Mouse (Mus musculus) kidney, embryonic 16.5 days (tissue): ENCODE results near the gene Cd34. TPM values are rescaled to one million over a fixed set of nuclear protein-coding genes. Genes with fewer than 3 reads are reported as not detected.

Experiments used
- ATAC-seq: fragments of 200-750 bp; cut with Nextera tagmentation; 2 replicates; pipeline ENCODE4 v1.8.0; 2017; ENCODE audit warnings: moderate TSS enrichment; ENCODE audit not compliant: low FRiP score, low TSS enrichment
- H3K27ac ChIP-seq: fragments of 300-500 bp; sonication (generic); 2 replicates; pipeline ENCODE4 v1.5.1; 2014; ENCODE audit warnings: low read length
- H3K27me3 ChIP-seq: fragments of 300-500 bp; sonication (generic); 2 replicates; pipeline ENCODE4 v1.6.1; 2014; ENCODE audit warnings: low read length, control low read depth, mixed read lengths; ENCODE audit not compliant: insufficient read depth
- H3K36me3 ChIP-seq: fragments of 300-500 bp; sonication (generic); 2 replicates; pipeline ENCODE4 v1.6.1; 2014; ENCODE audit warnings: low read length, control low read depth, mixed read lengths; ENCODE audit not compliant: insufficient read depth
- H3K4me1 ChIP-seq: fragments of 300-500 bp; sonication (generic); 2 replicates; pipeline ENCODE4 v1.6.1; 2014; ENCODE audit warnings: low read length, control low read depth, mixed read lengths; ENCODE audit not compliant: insufficient read depth
- H3K4me2 ChIP-seq: fragments of 300-500 bp; sonication (generic); replicated peaks from 2 replicates; pipeline ENCODE4 v1.6.1; 2014; ENCODE audit warnings: low read depth, low read length
- H3K4me3 ChIP-seq: fragments of 300-500 bp; sonication (generic); 2 replicates; pipeline ENCODE4 v1.5.1; 2014; ENCODE audit warnings: mild to moderate bottlenecking, low read length
- H3K9ac ChIP-seq: fragments of 300-500 bp; sonication (generic); replicated peaks from 2 replicates; pipeline ENCODE4 v1.6.1; 2014; ENCODE audit warnings: low read length
- H3K9me3 ChIP-seq: fragments of 300-500 bp; sonication (generic); 2 replicates; pipeline ENCODE4 v1.6.1; 2016; ENCODE audit warnings: low read length, control low read depth
- WGBS: fragments of 180-500 bp; shearing (Covaris S2); extraction: QIAGEN DNeasy Blood & Tissue Kit; methylation state at CpG from one replicate; pipeline ENCODE4 v1.1.7; 2014; 5-methylcytosine and 5-hydroxymethylcytosine counted together
- polyA plus RNA-seq: library from polyadenylated mRNA; unstranded; fragments of >200 nt; fragmentation: Nextera tagmentation; extraction: Ambion mirVana; gene quantifications from 2 replicates; pipeline ENCODE4 v1.2.1, GENCODE M21; 2015

Cd34 gene
- polyA plus RNA-seq, 1 experiment from 2014 or later = 114 TPM

DNA sequence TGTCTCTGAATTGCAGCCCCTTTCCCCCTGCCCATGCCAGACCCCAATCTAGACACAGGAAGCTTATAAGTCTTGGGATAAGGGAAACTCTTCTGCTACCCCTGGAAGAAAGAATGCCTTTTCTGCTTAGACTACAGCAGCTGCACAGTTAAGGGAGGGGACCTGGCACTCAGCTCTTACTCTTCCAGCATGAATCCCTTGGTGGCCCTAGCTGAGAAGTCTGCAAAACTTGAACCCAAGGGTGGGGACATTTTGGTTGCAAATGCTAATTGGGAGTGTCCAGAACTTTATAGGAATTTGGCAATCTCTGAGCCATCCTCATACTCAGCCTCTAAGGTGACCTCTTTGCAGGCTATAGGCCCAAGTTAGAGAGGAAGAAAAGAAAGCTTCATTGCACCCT lies 7.9 kb upstream of the Cd34 start:
- Histone ChIP-seq H3K4me3 (no peak overlapping the region), H3K9me3 (no peaks in the 10 kb centered on the region), H3K4me2 (no peak overlapping the region), H3K36me3 (no peaks in the 10 kb centered on the region), H3K27ac (no peak overlapping the region), H3K27me3 (no peaks in the 10 kb centered on the region), H3K9ac (no peak overlapping the region), H3K4me1 (0 out of 2 replicates have a peak, but pooled peaks cover 7% of the 10 kb centered on the region)
- no peak for ATAC-seq

DNA sequence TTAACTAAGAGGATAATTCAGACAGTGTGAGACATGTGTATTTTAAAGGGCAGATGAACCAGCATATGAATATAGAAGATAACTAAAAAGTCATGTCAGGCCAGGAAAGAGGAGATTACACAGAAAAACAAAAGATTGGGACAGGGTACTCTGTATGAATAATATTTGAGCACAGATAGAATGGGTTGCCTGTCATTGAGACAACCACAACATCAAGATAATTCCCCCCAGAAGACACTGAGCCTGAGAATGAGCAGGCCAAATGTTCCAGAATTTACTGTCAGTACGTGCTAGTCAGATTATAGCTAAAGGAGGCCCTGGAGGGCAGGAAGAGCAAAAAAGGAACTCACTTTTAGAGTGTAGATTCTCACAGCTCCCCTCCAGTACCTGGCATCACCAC lies 3.3 kb upstream of the Cd34 start:
- Histone ChIP-seq H3K4me2 (no peak overlapping the region), H3K27me3 (0 out of 2 replicates have a peak, but pooled peaks cover 8% of the 10 kb centered on the region), H3K27ac (no peak overlapping the region), H3K4me1 (no peaks in the 10 kb centered on the region), H3K36me3 (no peaks in the 10 kb centered on the region), H3K4me3 (no peak overlapping the region), H3K9me3 (no peaks in the 10 kb centered on the region), H3K9ac (no peak overlapping the region)
- WGBS = 30% methylated on average over 1 of the region's 1 CpGs
- ATAC-seq = no peak

DNA sequence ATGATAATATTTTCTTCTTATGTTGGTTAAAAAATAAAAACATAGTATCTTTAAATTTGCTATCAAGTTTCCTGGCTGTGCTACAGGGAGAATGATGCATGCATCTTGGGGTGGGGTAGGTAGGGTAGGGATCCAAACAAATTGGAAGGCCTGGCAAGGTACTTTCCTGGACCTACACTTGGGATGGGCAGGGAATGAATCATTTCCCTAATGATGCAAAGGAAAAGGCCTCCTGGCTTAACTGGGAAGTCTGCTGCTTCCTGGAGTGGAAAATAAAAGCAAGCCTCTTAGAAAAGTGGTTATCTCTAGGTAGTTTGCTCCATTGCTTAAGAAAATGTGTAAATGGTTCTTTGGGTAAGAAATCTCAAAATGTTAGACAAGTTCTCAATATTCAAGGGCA lies 2.9 kb downstream of the Cd34 start:
- 0 out of 2 replicates have a peak, but pooled peaks cover 8% of the 10 kb centered on the region for H3K27me3 ChIP-seq
- ATAC-seq = no peak
- no peaks in the 10 kb centered on the region; the same call in 1 of the 2 replicates for H3K4me1 ChIP-seq
- no peak overlapping the region for H3K9ac ChIP-seq
- peak overlapping the region; percentile 65; the same call in 1 of the 2 replicates for H3K27ac ChIP-seq
- no peaks in the 10 kb centered on the region for H3K9me3 ChIP-seq
- H3K36me3 ChIP-seq = no peaks in the 10 kb centered on the region
- no peak overlapping the region for H3K4me3 ChIP-seq
- peak overlapping the region; percentile 81 for H3K4me2 ChIP-seq

DNA sequence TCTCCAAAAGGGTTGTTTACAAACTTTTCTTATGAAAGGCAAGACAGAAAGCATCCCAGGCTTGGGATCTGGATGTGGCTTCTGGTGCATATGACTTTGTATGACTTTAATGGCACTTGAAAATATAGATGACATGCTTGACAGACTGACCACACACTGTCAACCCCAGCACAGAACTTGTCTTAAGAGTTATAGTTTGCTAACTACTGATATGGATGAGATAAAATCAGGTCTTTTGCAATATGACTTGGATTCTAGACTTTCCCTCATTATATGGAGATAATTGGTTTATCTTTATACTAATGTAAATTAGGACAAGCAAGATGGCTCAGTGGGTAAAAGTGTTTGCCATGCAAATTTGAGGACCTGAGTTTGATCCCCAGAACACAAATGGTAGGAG lies 4.3 kb downstream of the Cd34 start:
- ATAC-seq = no peak
- H3K27me3 ChIP-seq = 0 out of 2 replicates have a peak, but pooled peaks cover 8% of the 10 kb centered on the region
- peak overlapping the region; percentile 15; the same call in 1 of the 2 replicates for H3K4me2 ChIP-seq

DNA sequence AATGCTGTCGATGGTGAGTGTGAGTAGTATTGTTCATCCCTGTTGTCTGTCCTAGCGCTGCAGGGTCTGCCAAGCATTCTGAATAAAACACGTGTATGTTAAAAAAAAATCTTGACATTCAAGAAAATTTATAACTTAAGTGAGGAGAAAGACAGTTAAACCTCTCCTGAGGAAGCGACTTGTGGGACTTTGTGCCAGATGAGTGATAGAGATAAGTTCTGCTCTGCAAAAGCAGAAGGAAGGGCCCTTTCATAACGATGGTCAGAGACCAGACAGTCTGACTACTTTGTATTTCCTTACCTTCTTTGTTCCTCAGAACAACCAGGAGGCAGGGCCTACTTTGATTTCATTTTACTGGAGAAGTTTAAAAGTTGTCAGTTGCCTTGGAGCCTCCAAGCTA lies 4.9 kb downstream of the Cd34 start:
- WGBS = 66% methylated on average over 5 of the region's 5 CpGs
- Histone ChIP-seq H3K4me3 (no peak overlapping the region), H3K9me3 (no peaks in the 10 kb centered on the region), H3K9ac (no peak overlapping the region), H3K4me1 (no peaks in the 10 kb centered on the region; the same call in 1 of the 2 replicates), H3K27me3 (0 out of 2 replicates have a peak, but pooled peaks cover 8% of the 10 kb centered on the region), H3K36me3 (no peaks in the 10 kb centered on the region), H3K27ac (peak overlapping the region; percentile 5; the same call in 1 of the 2 replicates), H3K4me2 (peak overlapping the region; percentile 15; the same call in 1 of the 2 replicates)
- no peak for ATAC-seq

More for the DNA sequence above, 4.3 kb downstream of the Cd34 start:
- Histone ChIP-seq H3K36me3 (no peaks in the 10 kb centered on the region), H3K4me1 (no peaks in the 10 kb centered on the region; the same call in 1 of the 2 replicates), H3K27ac (no peak overlapping the region), H3K9me3 (no peaks in the 10 kb centered on the region), H3K4me3 (no peak overlapping the region), H3K9ac (no peak overlapping the region)

DNA sequence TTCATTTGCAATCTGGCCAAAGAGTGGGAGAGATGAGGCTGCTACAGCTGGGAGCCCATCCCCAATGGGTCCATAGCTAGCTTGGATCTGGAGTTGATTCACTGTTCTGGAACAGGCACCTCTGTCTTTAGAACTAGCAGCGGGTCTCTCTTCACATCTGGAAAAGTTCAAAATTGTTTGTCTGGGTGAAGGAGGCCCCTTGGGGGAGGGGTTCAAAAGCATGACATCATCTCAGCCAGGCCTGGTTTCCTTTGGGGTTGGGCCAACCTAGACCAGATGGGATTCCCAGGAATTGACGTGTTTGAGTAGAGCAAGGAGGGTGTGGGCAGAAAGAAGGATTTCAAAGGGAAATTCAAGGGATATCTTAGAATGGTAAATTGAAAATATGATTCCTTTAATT lies 6.8 kb downstream of the Cd34 start:
- WGBS = 49% methylated on average over 2 of the region's 2 CpGs
- H3K27me3 ChIP-seq = no peaks in the 10 kb centered on the region
- H3K9ac ChIP-seq = no peak overlapping the region
- no peak overlapping the region for H3K4me2 ChIP-seq
- H3K9me3 ChIP-seq = no peaks in the 10 kb centered on the region
- H3K36me3 ChIP-seq = no peaks in the 10 kb centered on the region
- H3K4me3 ChIP-seq = no peak overlapping the region
- no peaks in the 10 kb centered on the region; the same call in 1 of the 2 replicates for H3K4me1 ChIP-seq
- no peak for ATAC-seq
- no peak overlapping the region for H3K27ac ChIP-seq

DNA sequence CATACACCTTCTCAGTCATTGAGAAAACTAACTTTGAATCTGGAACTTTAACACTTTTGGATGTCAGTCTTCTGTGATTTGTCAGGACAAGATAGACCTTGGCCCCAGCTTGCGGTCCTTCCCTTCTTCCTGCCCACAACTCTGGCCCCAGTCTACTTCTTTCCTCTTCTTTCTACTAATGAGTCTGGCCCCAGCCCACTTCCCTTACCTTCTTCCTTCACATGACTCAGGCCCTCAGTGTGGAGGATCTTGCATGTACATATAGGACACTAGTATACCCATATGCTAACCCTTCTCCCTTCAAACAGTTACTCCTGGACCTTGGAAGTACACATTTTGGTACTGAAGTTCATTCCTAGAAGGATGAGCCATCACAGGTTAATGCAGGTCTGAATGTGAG lies 7.8 kb downstream of the Cd34 start:
- H3K4me3 ChIP-seq = no peak overlapping the region
- no peaks in the 10 kb centered on the region for H3K9me3 ChIP-seq
- H3K4me1 ChIP-seq = no peaks in the 10 kb centered on the region; the same call in 1 of the 2 replicates
- ATAC-seq = no peak
- H3K36me3 ChIP-seq = no peaks in the 10 kb centered on the region
- H3K27me3 ChIP-seq = no peaks in the 10 kb centered on the region
- H3K27ac ChIP-seq = no peak overlapping the region
- 80% methylated on average over 1 of the region's 1 CpGs for WGBS
- no peak overlapping the region for H3K4me2 ChIP-seq
- H3K9ac ChIP-seq = no peak overlapping the region

DNA sequence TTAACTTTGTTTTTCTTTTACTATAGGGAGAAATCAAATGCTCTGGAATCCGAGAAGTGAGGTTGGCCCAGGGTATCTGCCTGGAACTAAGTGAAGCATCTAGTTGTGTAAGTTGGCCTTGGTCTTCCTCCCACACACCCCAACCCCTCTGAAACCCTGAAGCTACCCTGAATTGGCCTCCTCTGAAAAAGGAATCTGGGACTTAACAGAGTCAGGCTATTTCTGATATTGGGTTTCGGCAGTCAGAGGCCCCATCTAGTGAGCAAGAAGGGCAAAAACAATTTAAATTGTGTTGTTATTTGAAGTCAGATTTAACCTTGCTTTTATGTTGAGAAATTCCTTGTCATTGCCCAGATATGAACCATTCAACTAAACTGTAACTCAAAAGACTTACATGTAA lies 12.3 kb downstream of the Cd34 start:
- 28% methylated on average over 2 of the region's 2 CpGs for WGBS
- Histone ChIP-seq H3K9me3 (no peaks in the 10 kb centered on the region), H3K4me3 (no peak overlapping the region), H3K4me1 (no peaks in the 10 kb centered on the region), H3K9ac (no peak overlapping the region), H3K27ac (no peak overlapping the region), H3K27me3 (no peaks in the 10 kb centered on the region), H3K36me3 (no peaks in the 10 kb centered on the region), H3K4me2 (no peak overlapping the region)
- ATAC-seq = peak; percentile 57; the same call in 1 of the 2 replicates

DNA sequence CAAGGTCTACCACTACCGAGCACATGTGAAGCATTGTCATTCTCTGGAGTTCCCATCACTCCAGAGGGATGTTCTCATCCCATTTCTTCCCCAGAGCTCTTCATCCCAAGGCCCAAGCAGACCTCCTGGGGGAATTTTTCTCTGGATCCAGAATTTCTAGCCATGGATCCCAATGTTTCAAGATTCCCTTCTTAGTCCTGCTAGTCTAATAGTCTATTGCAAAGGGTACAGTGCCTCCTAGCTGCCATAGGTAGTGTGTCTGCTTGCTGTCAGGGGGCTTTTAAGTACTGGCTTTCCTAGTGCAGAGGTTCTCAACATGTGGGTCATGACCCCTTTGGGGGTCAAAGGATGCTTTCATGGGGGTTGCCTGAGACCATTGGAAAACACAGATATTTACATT lies 14.3 kb downstream of the Cd34 start:
- 86% methylated on average over 1 of the region's 1 CpGs for WGBS
- Histone ChIP-seq H3K36me3 (no peaks in the 10 kb centered on the region), H3K9ac (no peak overlapping the region), H3K4me2 (no peak overlapping the region), H3K27ac (no peak overlapping the region), H3K9me3 (no peaks in the 10 kb centered on the region), H3K4me1 (no peaks in the 10 kb centered on the region), H3K27me3 (no peaks in the 10 kb centered on the region), H3K4me3 (no peak overlapping the region)
- ATAC-seq = no peak

DNA sequence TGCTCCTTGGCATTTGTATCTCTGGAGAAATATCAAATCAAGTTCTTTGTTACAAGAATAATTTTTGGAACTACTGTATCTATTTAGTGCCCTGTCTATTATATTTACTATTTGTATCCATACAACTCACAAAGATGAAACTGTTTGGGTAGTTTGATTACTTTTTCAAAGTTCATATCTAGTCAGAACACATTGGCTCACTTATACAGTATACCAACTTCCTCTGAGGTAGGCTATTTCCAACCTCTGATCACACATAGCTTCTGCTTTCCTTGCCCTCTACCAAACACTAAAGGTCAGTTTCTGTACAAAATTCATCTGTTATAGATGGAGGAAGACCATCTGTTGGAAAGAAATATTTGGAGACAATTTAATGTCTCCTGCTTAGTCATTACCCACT lies 16.1 kb downstream of the Cd34 start:
- Histone ChIP-seq H3K27me3 (no peaks in the 10 kb centered on the region), H3K4me1 (no peaks in the 10 kb centered on the region), H3K9ac (no peak overlapping the region), H3K27ac (no peak overlapping the region), H3K9me3 (no peaks in the 10 kb centered on the region), H3K36me3 (no peaks in the 10 kb centered on the region), H3K4me3 (no peak overlapping the region), H3K4me2 (no peak overlapping the region)
- ATAC-seq = no peak
